Mouse (Mus musculus) hematopoietic stem cell, adult 5-6 weeks (primary cell): ENCODE data around the gene Ss18l1. TPM values are rescaled to one million over a fixed set of nuclear protein-coding genes. Genes with fewer than 3 reads are reported as not detected.

Experiments used
- ATAC-seq, 2 experiments: fragments of 125-278 bp in 1 of 2; replicated peaks in 1 of 2; 2 replicates each; pipeline ENCODE4 v1.8.0; 2016 to 2017; ENCODE audit warnings: inconsistent platforms in 2 of 2, mild to moderate bottlenecking in 2 of 2, moderate number of reproducible peaks in 2 of 2, low read depth in 1 of 2, moderate TSS enrichment in 1 of 2; ENCODE audit not compliant: low FRiP score in 2 of 2, poor library complexity in 2 of 2, severe bottlenecking in 2 of 2, insufficient read depth in 1 of 2, low TSS enrichment in 1 of 2
- total RNA-seq: library from RNA; stranded (forward); fragments of 172-1452, 232-1000 nt; gene quantifications from 2 replicates; pipeline ENCODE4 v1.2.3, GENCODE M21; 2017

Ss18l1 gene
- 3.6 and 4.4 TPM in 2 replicates for total RNA-seq

DNA sequence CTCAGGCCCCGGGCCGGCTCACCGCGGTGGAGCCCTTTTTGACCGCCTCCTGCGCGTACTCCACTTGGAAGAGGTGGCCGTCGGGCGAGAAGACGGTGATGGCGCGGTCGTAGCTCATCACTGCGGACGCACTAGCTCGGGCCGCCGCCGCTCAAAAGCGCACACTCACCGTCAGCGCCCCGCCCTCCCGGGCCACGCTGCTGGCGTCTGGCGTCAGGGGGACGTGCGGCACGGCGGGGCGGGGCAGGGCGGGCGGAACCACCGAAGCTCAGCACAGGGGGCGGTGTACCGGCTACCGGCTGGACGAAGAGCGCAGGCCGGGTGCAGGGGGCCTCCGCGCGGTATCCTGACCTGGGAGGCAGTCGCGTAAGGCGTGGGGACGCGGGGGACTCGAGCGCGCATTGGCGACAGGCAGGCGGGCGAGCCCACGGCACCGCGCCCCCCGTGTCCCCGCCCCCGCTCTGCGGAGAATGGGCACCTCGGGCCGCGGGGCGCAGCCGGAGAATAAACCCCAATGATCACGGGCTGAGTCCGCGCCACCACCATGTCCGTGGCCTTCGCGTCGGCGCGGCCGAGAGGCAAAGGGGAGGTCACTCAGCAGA, at the start of gene Ss18l1, which contains the start of gene Psma7:
Ss18l1 (plus strand) TSS at position 254 of the 602 bp plus-strand sequence.
Psma7 (minus strand) TSS at position 178 of the 602 bp plus-strand sequence.
- ATAC-seq = peak; percentile 80 to 82

DNA sequence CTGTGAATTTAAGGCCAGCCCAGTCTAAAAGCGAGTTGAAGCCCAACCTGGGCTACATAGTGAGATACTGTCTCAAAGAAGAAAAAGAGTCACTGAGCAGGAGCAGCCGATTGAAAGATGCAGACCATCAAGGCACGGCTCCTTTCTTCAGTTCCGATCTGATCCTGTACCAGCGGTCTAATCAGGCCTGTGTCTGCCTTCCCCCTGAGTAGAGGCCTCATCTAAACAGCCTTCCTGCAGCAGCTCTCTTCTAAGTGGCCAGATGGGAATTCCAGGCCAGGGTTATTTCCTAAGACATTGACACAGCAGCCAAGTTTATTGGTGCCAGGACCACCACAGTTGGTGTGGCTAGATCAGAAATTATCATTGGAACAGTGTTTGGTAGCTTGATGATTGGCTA, 49.2 kb upstream of the Ss18l1 start:
- no peak for ATAC-seq

DNA sequence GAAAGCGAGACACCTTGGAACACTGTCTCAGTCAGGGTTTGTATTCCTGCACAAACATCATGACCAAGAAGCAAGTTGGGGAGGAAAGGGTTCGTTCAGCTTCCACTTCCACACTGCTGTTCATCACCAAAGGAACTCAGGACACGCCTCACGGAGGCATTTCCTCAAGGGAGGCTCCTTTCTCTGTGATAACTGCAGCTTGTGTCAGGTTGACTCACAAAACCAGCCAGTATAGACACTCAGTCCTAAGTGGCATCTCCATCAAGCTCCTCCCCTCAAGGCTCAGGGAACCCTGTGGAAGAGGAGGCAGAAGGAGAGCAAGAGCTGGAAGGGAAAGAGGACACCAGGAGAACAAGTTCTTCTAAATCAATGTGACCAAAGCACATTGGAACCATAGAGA, 43.9 kb upstream of the Ss18l1 start:
- ATAC-seq = no peak

DNA sequence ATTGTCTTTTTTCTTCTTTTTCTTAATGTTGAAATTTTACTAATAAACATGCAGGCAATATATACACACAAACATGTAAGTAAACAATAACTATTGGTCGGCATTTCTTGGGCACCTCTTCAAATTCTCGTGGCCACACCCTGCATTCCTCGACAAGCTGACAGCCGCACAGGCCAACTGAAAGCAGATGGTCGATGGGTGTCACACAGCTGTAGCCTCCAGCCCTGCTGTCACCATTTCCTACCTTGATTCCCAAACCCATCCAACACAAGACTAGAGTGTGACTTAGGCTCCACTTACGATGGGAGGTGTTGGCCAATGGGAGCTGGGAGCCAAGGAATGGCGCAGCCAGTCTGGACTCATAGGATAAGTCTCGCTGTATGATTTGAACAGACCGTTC, 40.7 kb upstream of the Ss18l1 start:
- ATAC-seq = no peak

DNA sequence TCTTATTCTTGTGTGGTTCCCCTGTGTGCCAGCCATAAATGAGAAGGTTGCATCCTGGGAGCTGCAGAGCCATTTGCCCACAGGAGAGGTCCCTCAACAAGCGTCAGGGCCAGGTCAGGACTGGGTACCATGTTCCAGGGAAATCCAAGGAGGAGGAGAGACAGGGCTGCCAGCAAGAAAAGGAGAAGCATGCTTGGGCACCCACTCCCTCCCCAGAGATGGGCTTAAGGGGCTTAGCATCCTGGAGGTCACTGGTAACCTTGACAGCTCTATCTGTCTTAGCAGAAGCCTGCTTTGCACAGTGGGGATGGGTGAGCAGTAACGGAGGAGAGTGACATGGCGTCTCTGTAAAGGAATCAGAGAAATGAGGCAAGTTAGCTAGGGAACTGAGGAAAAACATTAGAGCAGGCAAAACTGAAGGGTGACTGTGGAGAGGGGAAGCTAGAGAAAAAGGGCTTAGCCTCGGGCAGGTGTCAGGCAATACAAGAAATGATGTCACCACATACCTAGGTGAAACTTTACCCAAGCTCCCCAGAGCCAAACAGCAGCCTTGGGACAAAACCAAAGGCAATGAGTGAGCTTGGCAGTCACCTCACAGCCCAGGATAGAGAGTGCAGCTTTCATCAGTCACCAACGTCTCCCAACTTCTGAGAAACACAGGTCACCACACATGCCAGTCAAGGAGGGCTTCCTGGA, 36.5 kb upstream of the Ss18l1 start:
- no peak for ATAC-seq

DNA sequence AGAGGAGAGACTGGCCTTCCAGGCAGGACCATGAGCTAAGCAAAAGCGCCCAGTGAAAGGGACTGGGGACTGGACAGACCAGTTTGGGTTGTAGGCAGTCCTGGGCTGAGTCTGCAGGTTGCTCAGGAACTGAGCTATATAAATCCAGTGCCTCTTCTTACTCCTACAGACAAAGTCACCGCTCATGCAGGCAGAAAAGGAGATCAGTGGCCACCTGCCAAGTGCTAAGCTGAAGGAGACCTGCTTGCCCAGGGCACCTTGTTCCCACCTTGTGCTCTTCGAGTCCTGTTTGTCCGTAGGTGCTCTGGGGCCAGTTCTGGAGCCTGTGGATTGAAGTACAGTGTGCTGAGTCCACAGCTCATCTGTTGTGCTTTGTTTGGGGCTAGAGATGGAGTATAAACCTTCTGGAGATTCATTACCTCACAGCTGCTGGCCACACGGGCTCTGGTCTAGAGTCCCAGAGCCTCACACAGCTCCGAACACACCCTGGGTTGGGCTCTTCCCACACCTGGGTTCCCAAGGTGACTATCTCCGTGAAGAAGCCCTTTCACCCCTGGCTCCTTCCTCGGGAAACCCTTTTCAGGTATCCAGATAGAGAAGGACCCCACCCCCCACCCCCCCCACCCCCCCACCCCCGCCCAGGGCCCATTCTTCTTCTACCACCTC, 35.8 kb upstream of the Ss18l1 start:
- no peak for ATAC-seq

DNA sequence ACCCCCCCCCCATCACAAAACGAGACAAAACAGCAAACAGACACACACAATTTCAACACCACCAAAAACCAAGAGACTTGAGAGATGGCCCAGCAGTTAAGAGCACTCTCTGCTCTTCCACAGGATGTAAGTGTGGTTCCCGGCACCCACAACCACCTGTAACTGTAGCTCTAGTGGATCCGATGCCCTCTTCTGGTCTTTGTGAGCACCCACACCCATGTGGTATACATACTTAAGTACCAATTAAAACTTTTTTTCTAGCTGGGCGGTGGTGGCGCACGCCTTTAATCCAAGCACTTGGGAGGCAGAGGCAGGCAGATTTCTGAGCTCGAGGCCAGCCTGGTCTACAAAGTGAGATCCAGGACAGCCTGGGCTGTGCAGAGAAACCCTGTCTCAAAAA, 31.6 kb upstream of the Ss18l1 start:
- no peak for ATAC-seq

DNA sequence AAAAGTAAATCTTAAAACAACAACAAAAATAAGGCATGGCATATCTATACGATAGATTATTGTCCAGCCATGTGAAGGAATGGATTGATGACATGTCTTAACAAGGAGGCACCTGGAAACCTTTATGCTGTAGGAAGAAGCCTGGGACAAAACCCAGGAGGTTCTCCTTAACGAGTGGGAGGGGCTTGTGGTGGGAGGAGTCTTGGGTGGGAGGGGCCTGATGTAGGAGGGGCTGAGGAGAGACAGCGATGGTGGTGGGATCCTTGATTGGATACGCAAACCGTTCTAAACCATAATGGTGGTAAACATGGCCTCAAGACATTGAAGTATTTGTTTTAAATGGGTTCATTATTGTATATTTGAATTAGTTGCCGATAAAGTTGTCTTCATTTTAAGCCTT, 30.9 kb upstream of the Ss18l1 start:
- ATAC-seq = no peak

DNA sequence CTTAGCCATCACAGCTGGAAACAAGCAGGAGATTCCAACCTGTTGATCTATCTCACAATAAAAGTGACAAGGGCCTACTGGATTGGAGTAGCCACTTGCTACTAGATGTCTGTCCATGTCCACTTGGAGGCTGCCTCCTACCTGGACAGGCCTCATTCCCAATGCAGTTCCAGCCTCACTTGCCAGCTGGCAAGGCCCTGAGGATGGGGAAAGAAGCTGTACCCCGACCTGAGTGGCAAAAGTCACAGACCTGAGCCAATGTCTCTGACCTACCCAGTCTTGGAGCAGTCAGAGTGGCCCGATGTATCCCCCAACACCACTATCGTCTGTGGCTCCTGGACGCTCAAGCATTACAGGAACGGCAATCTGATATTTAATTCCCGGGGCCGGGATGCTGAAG, 28.6 kb upstream of the Ss18l1 start:
- ATAC-seq = no peak

DNA sequence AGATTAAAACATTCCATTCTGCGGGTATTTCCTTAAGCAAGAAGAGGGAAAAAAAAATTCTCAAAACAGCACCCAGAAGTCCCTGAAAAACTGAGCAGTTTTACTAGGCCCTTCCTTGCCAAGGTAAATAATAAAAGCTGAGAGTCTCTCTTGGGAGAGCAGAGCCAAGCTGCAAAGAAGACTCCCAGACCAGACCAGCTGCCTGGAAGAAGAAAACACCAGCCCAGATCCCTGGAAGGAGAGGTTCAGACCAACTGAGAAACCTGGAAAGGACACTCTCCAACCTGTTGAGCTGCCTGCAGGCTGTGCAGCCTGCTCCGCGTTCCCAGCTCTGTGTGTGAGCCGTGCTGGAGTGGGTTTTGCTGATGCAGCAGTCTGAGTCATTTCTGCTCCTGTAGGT, 24.7 kb upstream of the Ss18l1 start:
- no peak for ATAC-seq

DNA sequence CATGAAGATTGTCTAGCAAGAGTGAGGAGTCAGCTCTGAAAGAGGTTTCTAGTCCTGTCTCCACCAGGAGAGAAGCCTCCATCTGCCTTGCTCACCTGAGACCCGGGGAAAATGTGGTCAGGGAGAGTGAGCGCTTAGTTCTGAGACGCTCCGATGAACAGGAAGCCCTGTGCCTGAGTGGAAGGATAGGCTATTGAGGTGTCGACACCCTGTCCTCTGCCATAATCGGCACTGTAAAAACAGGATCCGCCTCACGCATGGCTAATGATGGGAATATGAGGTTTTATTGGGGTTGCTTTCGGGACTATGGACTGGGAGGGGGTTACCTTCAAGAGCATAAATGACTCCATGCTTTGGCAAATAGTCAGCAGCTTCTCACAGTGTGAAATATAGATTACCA, 23.7 kb upstream of the Ss18l1 start:
- no peak for ATAC-seq

DNA sequence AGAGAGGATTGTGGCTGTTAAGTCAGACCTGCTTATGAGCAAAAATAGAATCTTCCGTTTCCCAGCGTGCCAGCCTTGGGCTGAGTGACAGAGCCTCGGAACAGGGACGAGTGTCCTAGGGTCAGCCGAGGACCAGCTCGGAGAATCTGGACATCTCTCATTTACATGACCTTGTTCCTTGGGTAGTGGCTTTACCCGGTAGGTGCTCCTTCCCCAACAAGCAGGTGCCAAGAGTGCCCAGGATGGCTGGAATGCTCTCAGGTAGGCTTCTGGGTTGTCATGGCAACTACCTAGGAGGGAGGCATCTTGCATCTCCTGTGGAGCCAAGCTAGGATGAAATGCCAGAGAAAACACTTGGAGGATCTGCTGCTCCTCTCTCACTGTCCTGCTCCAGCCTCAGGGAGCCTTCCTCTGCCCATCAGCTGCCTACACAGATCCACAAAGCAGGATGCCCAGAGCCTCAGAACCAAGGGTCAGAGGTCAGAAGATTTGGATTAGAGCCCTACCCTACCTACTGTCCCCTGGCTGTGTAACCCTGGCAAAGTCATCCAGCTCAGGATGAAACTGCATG, 22.1 kb upstream of the Ss18l1 start:
- ATAC-seq = no peak

DNA sequence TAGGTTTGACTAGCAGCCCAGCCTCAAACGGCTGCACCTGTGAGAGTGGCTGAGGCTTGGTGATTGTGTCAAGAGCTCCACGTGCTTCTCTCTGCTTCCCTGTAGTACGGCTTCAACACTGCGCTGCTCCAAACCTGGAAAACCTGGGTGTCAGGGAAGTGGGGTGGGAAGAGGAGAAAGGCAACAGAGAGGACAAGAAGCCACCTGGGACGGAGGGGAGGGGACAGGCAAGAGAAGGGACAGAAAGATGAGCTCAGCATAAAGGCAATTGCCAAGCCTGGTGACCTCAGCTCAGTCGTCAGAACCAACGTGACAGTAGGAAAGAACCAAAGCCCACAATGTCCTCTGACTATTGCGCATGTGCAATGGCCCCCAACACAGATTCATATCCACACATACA, 21.4 kb upstream of the Ss18l1 start:
- no peak for ATAC-seq

DNA sequence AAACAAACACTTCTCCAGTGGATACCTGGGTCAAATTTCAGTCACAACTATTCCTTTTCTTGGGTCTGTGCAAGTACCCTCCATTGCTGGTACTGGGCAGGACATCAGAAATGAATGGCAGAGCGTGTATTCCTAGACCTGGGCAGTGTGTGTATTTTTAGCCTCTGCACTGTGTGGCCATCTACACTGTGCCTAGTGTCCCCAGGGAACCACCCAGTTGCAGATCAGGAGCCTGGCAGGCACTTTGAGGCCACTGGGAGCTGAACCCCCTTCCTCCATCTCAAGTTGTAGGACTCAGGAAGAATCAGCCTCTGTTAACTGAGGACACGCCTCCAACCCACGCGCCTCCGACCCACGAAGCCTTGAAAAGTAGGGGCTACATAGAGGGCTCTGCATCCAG, 19.6 kb upstream of the Ss18l1 start:
- no peak for ATAC-seq

DNA sequence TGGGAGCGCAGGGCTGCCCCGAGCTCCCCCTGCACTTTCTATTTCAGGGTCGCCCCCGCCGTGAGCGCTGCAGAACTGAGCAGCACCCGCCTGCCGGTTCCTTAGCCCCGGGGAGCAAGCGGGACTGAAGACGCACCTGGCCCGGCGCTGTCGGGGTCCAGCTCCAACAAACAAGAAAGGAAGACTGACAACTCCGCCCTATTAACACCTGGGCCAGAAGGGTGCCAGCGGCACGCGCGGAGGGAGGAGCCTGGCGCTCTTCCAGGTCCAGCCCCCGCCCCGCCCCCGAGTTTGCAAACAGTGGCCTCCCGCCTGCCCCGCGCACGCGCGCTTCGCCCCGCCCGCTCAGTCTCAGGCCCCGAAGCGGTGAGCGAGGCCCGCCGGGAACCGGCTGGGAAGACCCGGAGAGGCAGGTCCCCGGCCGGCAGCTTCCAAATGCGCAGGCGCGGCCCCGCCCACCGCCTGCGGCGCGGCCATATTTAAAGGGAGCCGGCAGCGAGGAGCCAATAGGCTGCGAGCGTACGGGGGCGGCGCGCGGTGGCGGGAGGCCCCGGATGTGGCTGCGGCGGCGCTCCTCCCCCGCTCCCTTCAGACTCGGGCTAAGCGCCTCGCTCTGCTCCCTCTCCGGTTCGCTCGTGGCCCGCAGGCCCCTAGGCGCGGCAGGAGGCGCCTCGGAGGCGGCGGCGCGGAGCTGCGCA, 17.8 kb upstream of the Ss18l1 start, which contains the start of gene Lsm14b:
Lsm14b (plus strand) TSS at position 587 of the 698 bp plus-strand sequence.
- ATAC-seq = peak; percentile 85 to 89

DNA sequence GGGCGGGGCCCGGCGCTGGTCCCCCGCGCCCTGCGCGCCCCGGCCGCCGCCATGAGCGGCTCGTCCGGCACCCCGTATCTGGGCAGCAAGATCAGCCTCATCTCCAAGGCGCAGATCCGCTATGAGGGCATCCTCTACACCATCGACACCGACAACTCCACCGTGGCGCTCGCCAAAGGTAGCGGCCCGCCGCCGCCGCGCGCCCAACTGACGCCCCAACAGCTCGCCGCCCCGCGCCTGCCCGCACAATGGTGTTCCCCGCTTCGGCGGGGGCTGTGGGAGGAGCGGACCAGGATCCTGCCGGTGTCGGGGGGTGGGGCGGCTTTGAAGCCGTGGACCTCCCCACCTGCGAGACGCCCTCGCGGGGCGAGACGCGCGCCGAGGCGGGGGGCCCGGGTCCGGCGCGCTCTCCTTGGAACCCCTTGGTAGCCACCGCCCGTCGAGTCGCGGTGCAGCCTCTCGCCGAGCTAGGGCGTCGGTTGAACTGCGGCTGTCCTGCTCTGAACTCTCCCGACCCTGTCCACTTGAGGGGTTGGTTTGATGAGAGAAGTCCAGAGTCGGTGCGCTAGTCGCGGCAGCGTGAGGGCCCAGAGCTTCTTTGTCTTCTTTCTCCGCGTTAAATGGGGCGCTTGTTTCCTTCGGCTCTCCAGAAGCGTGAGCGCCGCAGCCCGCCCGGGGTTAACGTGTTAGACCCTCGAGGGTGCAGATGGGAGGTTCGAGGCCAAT, 17.0 kb upstream of the Ss18l1 start:
- 0 out of 4 replicates have a peak, but pooled peaks of 1 of the 2 experiments have one; percentile 0 for ATAC-seq

DNA sequence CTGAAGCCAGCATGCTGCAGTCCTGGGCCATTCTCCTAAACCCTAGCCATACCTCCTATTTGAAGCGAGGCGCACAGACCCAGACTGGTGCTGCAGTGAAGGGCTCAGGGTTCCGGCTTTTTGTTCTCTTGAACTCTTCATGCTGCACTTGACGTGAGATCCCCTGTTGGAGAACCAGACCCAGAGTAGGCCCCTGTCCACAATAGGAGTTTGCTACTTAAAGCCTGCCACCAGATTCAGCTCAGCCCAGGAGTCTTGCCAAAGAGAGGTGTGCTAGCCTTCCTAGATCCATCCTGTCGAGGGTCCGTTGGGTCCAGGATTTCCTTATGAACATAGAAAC, 16.5 kb upstream of the Ss18l1 start:
- ATAC-seq = no peak
